Mouse (Mus musculus): ENCODE measurements around the gene Pml.

DNA sequence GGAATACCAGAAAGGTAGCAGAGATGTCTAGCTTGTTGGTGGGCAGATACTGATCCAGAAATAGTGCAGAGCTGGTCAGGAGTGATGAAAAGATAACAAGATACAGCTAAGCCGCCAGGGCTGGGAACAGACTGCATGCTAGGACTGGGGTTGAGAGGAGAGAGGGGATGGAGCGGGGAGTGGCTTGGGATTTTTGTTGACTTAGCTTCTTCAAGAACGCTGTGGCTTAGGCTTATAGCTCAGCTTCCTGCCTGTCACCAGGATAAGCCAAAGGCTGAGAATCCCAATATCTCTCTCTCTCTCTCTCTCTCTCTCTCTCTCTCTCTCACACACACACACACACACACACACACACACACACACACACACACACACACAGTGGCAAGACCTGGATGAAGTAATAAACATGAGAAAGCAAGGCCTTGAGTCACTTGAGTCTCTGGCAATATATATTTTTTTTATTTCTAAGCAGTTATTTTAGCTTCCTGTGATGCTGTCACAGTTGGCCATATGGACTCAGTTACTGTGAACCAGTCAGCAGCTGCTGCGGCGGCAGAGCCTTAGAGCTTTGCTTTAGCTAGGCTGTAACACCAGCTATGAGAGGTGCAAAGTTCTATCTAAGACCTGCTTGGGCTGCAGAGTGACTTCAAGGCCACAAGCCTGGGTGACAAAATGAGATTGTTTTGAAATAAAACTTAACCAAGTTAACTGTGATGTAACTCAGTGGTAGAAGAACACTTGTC is 73.7 kb downstream of the Pml start:
- TF ChIP-seq CTCF (IDR thresholded peaks at IDR 0.05; ENCODE audit: extremely low read depth, insufficient read depth, low read length): no peak
- TF ChIP-seq POLR2A (IDR thresholded peaks at IDR 0.05; ENCODE audit: extremely low read depth, insufficient read depth, low read length): no peak
